ENCODE assay signal across 14 mouse cellular contexts in the genomic region with DNA sequence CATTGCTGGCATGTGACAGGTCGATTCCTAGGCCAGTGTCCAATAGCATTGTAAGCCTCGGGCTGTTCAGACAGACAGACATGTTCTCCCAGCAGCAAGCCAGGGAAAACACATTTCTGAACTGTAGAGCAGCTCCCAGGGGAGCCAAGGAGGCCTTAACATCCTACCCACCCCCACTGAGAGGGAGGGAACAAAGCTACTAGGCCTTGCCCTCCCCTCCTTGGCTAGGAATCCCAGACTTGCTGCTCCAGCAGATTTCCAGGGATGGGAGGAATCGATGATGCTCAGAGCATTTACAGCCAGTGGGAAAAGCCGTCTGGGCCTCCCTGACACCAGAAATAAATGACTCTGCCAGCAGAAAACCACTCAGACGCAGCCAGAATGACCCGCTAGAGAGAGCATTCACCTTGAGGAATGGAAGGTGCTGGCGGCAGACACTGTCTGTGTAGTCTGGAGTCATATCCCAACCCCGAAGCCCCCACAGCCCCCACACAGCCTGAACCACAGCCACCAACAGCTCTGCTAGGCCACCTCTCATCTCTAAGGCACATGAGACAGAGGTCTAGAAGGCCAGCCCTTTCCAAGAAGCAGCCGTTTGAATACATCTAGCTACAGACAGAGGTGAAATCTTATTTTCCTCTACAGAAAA. TPM values are rescaled to one million over a fixed set of nuclear protein-coding genes. Genes with fewer than 3 reads are reported as not detected.
DNase-seq lines count a peak whose midpoint lies in the region; ATAC-seq lines count a peak whose summit lies in the region.
"Had no signal": no experiment of that assay in that cellular context is flagged by ENCODE, and none has a peak within 500 bp of the region (broad histone marks: within the 10 kb centered on the region; RNA-seq: fewer than 3 reads in every experiment).

No protein-coding gene starts in this region.

- peaks cover 31% of the 10 kb centered on the region for H3K4me1 ChIP-seq in forebrain, embryonic 10.5 days
- peaks cover 7% of the 10 kb centered on the region; the same call in 1 of the 2 replicates for H3K4me1 ChIP-seq in forebrain, embryonic 12.5 days
- H3K4me1 ChIP-seq in hindbrain, embryonic 15.5 days (replicated peaks), result peaks cover 30% of the 10 kb centered on the region
- peaks cover 4% of the 10 kb centered on the region; the same call in 1 of the 2 replicates for H3K4me1 ChIP-seq in midbrain, embryonic 13.5 days (replicated peaks)

- no peak for DNase-seq in forebrain, embryonic 10.5 days (ENCODE audit: extremely low spot score, low spot score)
- peak; percentile 49 for DNase-seq in NIH3T3 (ENCODE audit: low read depth)
- DNase-seq in spleen, postnatal 10 days (ENCODE audit: low spot score in 2 of 2), result no peak
- no peak for DNase-seq in ovary, postnatal 10 days (ENCODE audit: low spot score)
- no peak for DNase-seq in thymus, postnatal 14 days
- DNase-seq: adrenal gland, postnatal 36 days; B cell, adult 2 months; cerebellum, adult 9-11 months; left cerebral cortex, postnatal 4 days; spleen, adult 18-20 months; thymus, postnatal 36 days had no signal

- no peak for ATAC-seq in forebrain, embryonic 12.5 days (ENCODE audit: low FRiP score)
- peak; percentile 61 for ATAC-seq in hindbrain, embryonic 15.5 days (ENCODE audit: low FRiP score, low read depth)
- ATAC-seq in midbrain, embryonic 13.5 days, result no peak

- H3K9ac ChIP-seq in forebrain, embryonic 12.5 days, result no peak overlapping the region
- H3K9ac ChIP-seq in hindbrain, embryonic 15.5 days, result no peak overlapping the region
- H3K9ac ChIP-seq in midbrain, embryonic 13.5 days (replicated peaks), result no peak overlapping the region

- WGBS in forebrain, embryonic 10.5 days, result 72% methylated on average over 9 of the region's 9 CpGs
- WGBS in forebrain, embryonic 12.5 days, result 64% methylated on average over 9 of the region's 9 CpGs
- WGBS in hindbrain, embryonic 15.5 days, result 33% methylated on average over 9 of the region's 9 CpGs
- 67% methylated on average over 9 of the region's 9 CpGs for WGBS in midbrain, embryonic 13.5 days

- H3K4me3 ChIP-seq in forebrain, embryonic 10.5 days, result no peak overlapping the region
- no peak overlapping the region for H3K4me3 ChIP-seq in forebrain, embryonic 12.5 days (replicated peaks)
- H3K4me3 ChIP-seq in hindbrain, embryonic 15.5 days, result no peak overlapping the region
- no peak overlapping the region for H3K4me3 ChIP-seq in midbrain, embryonic 13.5 days (replicated peaks)

- H3K36me3 ChIP-seq in forebrain, embryonic 10.5 days (replicated peaks), result no peaks in the 10 kb centered on the region
- no peaks in the 10 kb centered on the region for H3K36me3 ChIP-seq in forebrain, embryonic 12.5 days (replicated peaks)
- no peaks in the 10 kb centered on the region for H3K36me3 ChIP-seq in hindbrain, embryonic 15.5 days
- H3K36me3 ChIP-seq in midbrain, embryonic 13.5 days, result no peaks in the 10 kb centered on the region

- H3K27ac ChIP-seq in forebrain, embryonic 10.5 days, result 0 out of 2 replicates have a peak overlapping the region, but pooled peaks have one; percentile 7
- no peak overlapping the region for H3K27ac ChIP-seq in forebrain, embryonic 12.5 days
- peak overlapping the region; percentile 60 for H3K27ac ChIP-seq in hindbrain, embryonic 15.5 days (replicated peaks)
- H3K27ac ChIP-seq in midbrain, embryonic 13.5 days, result peak overlapping the region; percentile 48; the same call in 1 of the 2 replicates

- no peaks in the 10 kb centered on the region for H3K27me3 ChIP-seq in forebrain, embryonic 10.5 days (ENCODE audit: poor library complexity, severe bottlenecking)
- H3K27me3 ChIP-seq in forebrain, embryonic 12.5 days, result no peaks in the 10 kb centered on the region
- H3K27me3 ChIP-seq in hindbrain, embryonic 15.5 days, result no peaks in the 10 kb centered on the region
- H3K27me3 ChIP-seq in midbrain, embryonic 13.5 days, result no peaks in the 10 kb centered on the region

- H3K4me2 ChIP-seq in forebrain, embryonic 12.5 days, result no peak overlapping the region
- H3K4me2 ChIP-seq in hindbrain, embryonic 15.5 days, result no peak overlapping the region
- no peak overlapping the region for H3K4me2 ChIP-seq in midbrain, embryonic 13.5 days (replicated peaks)

- no peaks in the 10 kb centered on the region for H3K9me3 ChIP-seq in forebrain, embryonic 10.5 days
- no peaks in the 10 kb centered on the region for H3K9me3 ChIP-seq in forebrain, embryonic 12.5 days
- no peaks in the 10 kb centered on the region for H3K9me3 ChIP-seq in hindbrain, embryonic 15.5 days
- no peaks in the 10 kb centered on the region for H3K9me3 ChIP-seq in midbrain, embryonic 13.5 days

RNA-seq across cellular contexts. Expression of a gene that starts 31.4 kb away (rescaled TPM):
- 34.7 and 40.9 TPM in 2 replicates for polyA plus RNA-seq in forebrain, embryonic 10.5 days (2016; fragmentation: Nextera tagmentation; extraction: Ambion mirVana)
- 28.4 and 29.0 TPM in 2 replicates for polyA plus RNA-seq in forebrain, embryonic 12.5 days (2016; fragmentation: Nextera tagmentation; extraction: Ambion mirVana)
- polyA plus RNA-seq in hindbrain, embryonic 15.5 days (2015; fragmentation: Nextera tagmentation; extraction: Ambion mirVana), result 24.8 and 24.9 TPM in 2 replicates
- 22.1 and 22.3 TPM in 2 replicates for polyA plus RNA-seq in midbrain, embryonic 13.5 days (2015; fragmentation: Nextera tagmentation; extraction: Ambion mirVana)
